ENCODE assay signal across 8 mouse cellular contexts in the genomic region with DNA sequence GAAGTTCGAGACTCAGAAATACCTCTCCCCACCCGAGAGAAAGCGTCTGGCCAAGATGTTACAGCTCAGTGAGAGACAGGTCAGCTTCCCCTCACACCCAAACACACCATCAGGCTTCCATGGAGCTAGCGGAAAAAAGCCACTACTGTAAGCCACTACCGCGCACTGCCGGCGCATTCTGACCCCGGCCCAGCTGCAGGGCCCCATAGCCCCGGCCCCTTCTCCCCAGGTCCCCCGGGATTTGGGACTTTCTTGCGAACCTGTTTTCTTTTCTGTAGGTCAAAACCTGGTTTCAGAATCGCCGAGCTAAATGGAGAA. TPM values are rescaled to one million over a fixed set of nuclear protein-coding genes. Genes with fewer than 3 reads are reported as not detected.
DNase-seq lines count a peak whose midpoint lies in the region; ATAC-seq and TF ChIP-seq lines count a peak whose summit lies in the region.
"Had no signal": no experiment of that assay in that cellular context is flagged by ENCODE, and none has a peak within 500 bp of the region (broad histone marks: within the 10 kb centered on the region; RNA-seq: fewer than 3 reads in every experiment).

No protein-coding gene starts in this region.

- peaks cover 83% of the 10 kb centered on the region for H3K27me3 ChIP-seq in kidney, embryonic 16.5 days (ENCODE audit: insufficient read depth, low read length)
- H3K27me3 ChIP-seq in ES-Bruce4 (ENCODE audit: control insufficient read depth, insufficient read depth, low read length, poor library complexity, severe bottlenecking) = 0 out of 2 replicates have a peak, but pooled peaks cover 3% of the 10 kb centered on the region
- H3K27me3 ChIP-seq in liver, embryonic 14.5 days (ENCODE audit: control insufficient read depth, insufficient read depth, low read length) = peaks cover 51% of the 10 kb centered on the region

- no peak for ATAC-seq in kidney, embryonic 16.5 days (ENCODE audit: low FRiP score, low TSS enrichment)
- ATAC-seq in liver, embryonic 14.5 days (ENCODE audit: insufficient read depth) = no peak

- TF ChIP-seq CTCF in ES-Bruce4 (IDR thresholded peaks at IDR 0.05; ENCODE audit: low read depth, low read length) = no peak
- TF ChIP-seq CTCF in liver, embryonic 14.5 days (IDR thresholded peaks at IDR 0.05; ENCODE audit: low read depth) = no peak

- peak overlapping the region; percentile 66 for H3K4me2 ChIP-seq in kidney, embryonic 16.5 days (replicated peaks; ENCODE audit: low read depth, low read length)
- peak overlapping the region; percentile 71 for H3K4me2 ChIP-seq in liver, embryonic 14.5 days (ENCODE audit: low read depth)

- H3K9ac ChIP-seq in kidney, embryonic 16.5 days (replicated peaks; ENCODE audit: low read length) = no peak overlapping the region
- peak overlapping the region; percentile 99; the same call in 1 of the 2 replicates for H3K9ac ChIP-seq in ES-Bruce4 (ENCODE audit: low read depth, poor library complexity, severe bottlenecking)
- no peak overlapping the region for H3K9ac ChIP-seq in liver, embryonic 14.5 days (replicated peaks)

- H3K9me3 ChIP-seq in kidney, embryonic 16.5 days (ENCODE audit: low read length) = no peaks in the 10 kb centered on the region
- no peaks in the 10 kb centered on the region for H3K9me3 ChIP-seq in ES-Bruce4 (replicated peaks; ENCODE audit: control insufficient read depth, insufficient read depth, low read length, poor library complexity, severe bottlenecking)
- H3K9me3 ChIP-seq in liver, embryonic 14.5 days (ENCODE audit: control insufficient read depth, low read length) = no peaks in the 10 kb centered on the region

- TF ChIP-seq EP300 in ES-Bruce4 (IDR thresholded peaks at IDR 0.05; ENCODE audit: insufficient read depth, low read depth, low read length) = no peak
- no peak for TF ChIP-seq EP300 in liver, embryonic 14.5 days (IDR thresholded peaks at IDR 0.05; ENCODE audit: low read depth)

- no peak for TF ChIP-seq POLR2A in ES-Bruce4 (IDR thresholded peaks at IDR 0.05; ENCODE audit: insufficient read depth, low read length)

- H3K36me3 ChIP-seq in kidney, embryonic 16.5 days (ENCODE audit: insufficient read depth, low read length) = no peaks in the 10 kb centered on the region
- H3K36me3 ChIP-seq in ES-Bruce4 (ENCODE audit: control insufficient read depth, insufficient read depth, low read length, poor library complexity, severe bottlenecking) = peaks cover 8% of the 10 kb centered on the region
- H3K36me3 ChIP-seq in liver, embryonic 14.5 days (replicated peaks; ENCODE audit: control insufficient read depth, insufficient read depth, low read depth) = no peaks in the 10 kb centered on the region

- WGBS in kidney, embryonic 16.5 days = 9% methylated on average over 14 of the region's 14 CpGs
- WGBS in liver, embryonic 14.5 days (ENCODE audit: insufficient replicate concordance) = 35% methylated on average over 14 of the region's 14 CpGs

- no peak for DNase-seq in kidney, adult 11 months
- no peak for DNase-seq in liver, embryonic 14.5 days (ENCODE audit: low read depth in 3 of 3, low spot score in 3 of 3)
- no peak for DNase-seq in urinary bladder, postnatal 4 days (ENCODE audit: low spot score in 2 of 2)
- no peak for DNase-seq in left cerebral cortex, adult 18-20 months (ENCODE audit: low spot score in 2 of 2)
- DNase-seq: cerebellum, adult 9-10 months had no signal

- peaks cover 15% of the 10 kb centered on the region for H3K4me1 ChIP-seq in kidney, embryonic 16.5 days (ENCODE audit: insufficient read depth, low read length)
- H3K4me1 ChIP-seq in ES-Bruce4 (ENCODE audit: control insufficient read depth, insufficient read depth, low read length) = no peaks in the 10 kb centered on the region
- H3K4me1 ChIP-seq in brown adipose tissue, adult 24 weeks (ENCODE audit: control insufficient read depth, insufficient read depth, insufficient read length, low read length) = peaks cover 7% of the 10 kb centered on the region
- H3K4me1 ChIP-seq in liver, embryonic 14.5 days (replicated peaks; ENCODE audit: control insufficient read depth in 2 of 2, insufficient read depth in 2 of 2, low read length in 1 of 2) = peaks cover 0 to 12% of the 10 kb centered on the region in 2 experiments; a peak in 3 of 4 replicates

- H3K27ac ChIP-seq in kidney, embryonic 16.5 days (ENCODE audit: low read length) = no peak overlapping the region
- no peak overlapping the region for H3K27ac ChIP-seq in ES-Bruce4 (ENCODE audit: insufficient read depth, low read length)
- no peak overlapping the region for H3K27ac ChIP-seq in brown adipose tissue, adult 24 weeks (replicated peaks; ENCODE audit: low read depth, low read length)
- H3K27ac ChIP-seq in liver, embryonic 14.5 days = no peak overlapping the region

- H3K4me3 ChIP-seq in kidney, embryonic 16.5 days (ENCODE audit: low read length) = peak overlapping the region; percentile 59
- H3K4me3 ChIP-seq in ES-Bruce4 (ENCODE audit: low read depth, low read length) = peak overlapping the region; percentile 11; the same call in 1 of the 2 replicates
- H3K4me3 ChIP-seq in brown adipose tissue, adult 24 weeks (ENCODE audit: insufficient read depth, low read depth, low read length) = peak overlapping the region; percentile 71
- H3K4me3 ChIP-seq in liver, embryonic 14.5 days (ENCODE audit: insufficient read depth in 1 of 2, low read depth in 2 of 2, low read length in 2 of 2) = peak overlapping the region; percentile 43 to 67; a peak in 3 of 4 replicates

RNA-seq across cellular contexts. Expression of a gene that starts 2.6 kb away (rescaled TPM):
- 16.2 and 17.9 TPM in 2 replicates for polyA plus RNA-seq in kidney, embryonic 16.5 days (2015; fragmentation: Nextera tagmentation; extraction: Ambion mirVana)
- 8.2 and 9.0 TPM in 2 replicates for polyA plus RNA-seq in ES-Bruce4 (2011; ENCODE audit: insufficient read depth, insufficient read length, low read depth, missing spikeins)
- 2.9 and 4.0 TPM in 2 replicates for polyA plus RNA-seq in brown adipose tissue, adult 24 weeks (2012; ENCODE audit: insufficient read depth, insufficient read length, missing spikeins)
- 10.3 and 10.4 TPM in 2 replicates for polyA plus RNA-seq in liver, embryonic 14.5 days (2012; rRNA removed)
- 13.5 and 14.0 TPM in 2 replicates for polyA plus RNA-seq in liver, embryonic 14.5 days (2014; fragmentation: Nextera tagmentation; extraction: Ambion mirVana)
- total RNA-seq in left cerebral cortex, adult 18-20 months (2021) = 1 to 10 TPM; 1.7 to 2.0 TPM

Comparison
In these comparisons a context has a peak if more than half of its experiments do, and no peak if none do; other contexts are left out.
1. H3K4me3 ChIP-seq: peak in every context shown above with its lines; median percentile 71 in brown adipose tissue, adult 24 weeks; 59 in kidney, embryonic 16.5 days; 55 in liver, embryonic 14.5 days; 11 in ES-Bruce4.